Mouse (Mus musculus) kidney, embryonic 15.5 days (tissue): Measurements from ENCODE around the gene H3f3b. TPM values are rescaled to one million over a fixed set of nuclear protein-coding genes. Genes with fewer than 3 reads are reported as not detected.
"Not testable (repeated sequence)": the region's sequence is repeated elsewhere in the genome, so short reads cannot be mapped to it uniquely, and the experiment has no call there.

Experiments
- ATAC-seq: fragments of 200-750 bp; cut with Nextera tagmentation; replicated peaks from 2 replicates; pipeline ENCODE4 v1.8.0; 2017; ENCODE audit warnings: moderate TSS enrichment; ENCODE audit not compliant: low FRiP score
- H3K27ac ChIP-seq: fragments of 300-500 bp; sonication (generic); 2 replicates; pipeline ENCODE4 v1.5.1; 2015; ENCODE audit warnings: mild to moderate bottlenecking, inconsistent platforms
- H3K27me3 ChIP-seq: fragments of 300-500 bp; sonication (generic); 2 replicates; pipeline ENCODE4 v1.6.1; 2015; ENCODE audit warnings: inconsistent platforms
- H3K36me3 ChIP-seq: fragments of 300-500 bp; sonication (generic); 2 replicates; pipeline ENCODE4 v1.6.1; 2015; ENCODE audit warnings: inconsistent platforms
- H3K4me1 ChIP-seq: fragments of 300-500 bp; sonication (generic); 2 replicates; pipeline ENCODE4 v1.6.1; 2015; ENCODE audit warnings: inconsistent platforms
- H3K4me2 ChIP-seq: fragments of 300-500 bp; sonication (generic); 2 replicates; pipeline ENCODE4 v1.6.1; 2015; ENCODE audit warnings: moderate library complexity, mild to moderate bottlenecking, inconsistent platforms
- H3K4me3 ChIP-seq: fragments of 300-500 bp; sonication (generic); replicated peaks from 2 replicates; pipeline ENCODE4 v1.5.1; 2015; ENCODE audit warnings: mild to moderate bottlenecking, inconsistent platforms
- H3K9ac ChIP-seq: fragments of 300-500 bp; sonication (generic); 2 replicates; pipeline ENCODE4 v1.6.1; 2015; ENCODE audit warnings: mild to moderate bottlenecking, inconsistent platforms
- H3K9me3 ChIP-seq: fragments of 300-500 bp; sonication (generic); replicated peaks from 2 replicates; pipeline ENCODE4 v1.6.1; 2016; ENCODE audit warnings: inconsistent platforms
- WGBS: fragments of 180-500 bp; shearing (Covaris S2); methylation state at CpG from one replicate; pipeline ENCODE4 v1.1.7; 2015; ENCODE audit warnings: mixed read lengths; 5-methylcytosine and 5-hydroxymethylcytosine counted together
- polyA plus RNA-seq: library from polyadenylated mRNA; unstranded; fragments of >200 nt; fragmentation: Nextera tagmentation; extraction: Ambion mirVana; gene quantifications from 2 replicates; pipeline ENCODE4 v1.2.1, GENCODE M21; 2015

The H3f3b gene
- polyA plus RNA-seq, 1 experiment from 2014 or later: 1,673 TPM

GRCm38 (mm10) chr11:116025056-116025845, 2.5 kb downstream of the H3f3b start:
- no peak for ATAC-seq
- 90% methylated on average over 3 of the region's 3 CpGs for WGBS

GRCm38 (mm10) chr11:116024356-116024808, 3.4 kb downstream of the H3f3b start:
- H3K36me3 ChIP-seq: peaks cover 15% of the 10 kb centered on the region
- under 1% methylated on average over 37 of the region's 37 CpGs for WGBS
- H3K27ac ChIP-seq: peak overlapping the region; percentile 100
- H3K4me1 ChIP-seq: peaks cover 11% of the 10 kb centered on the region
- peak; percentile 95 for ATAC-seq
- H3K9me3 ChIP-seq: no peaks in the 10 kb centered on the region
- H3K9ac ChIP-seq: peak overlapping the region; percentile 100
- no peaks in the 10 kb centered on the region for H3K27me3 ChIP-seq
- H3K4me3 ChIP-seq: peak overlapping the region; percentile 97
- H3K4me2 ChIP-seq: peak overlapping the region; percentile 53

More at GRCm38 (mm10) chr11:116025056-116025845, 2.5 kb downstream of the H3f3b start:
- H3K36me3 ChIP-seq: peaks cover 15% of the 10 kb centered on the region
- H3K27ac ChIP-seq: peak overlapping the region; percentile 63; the same call in 1 of the 2 replicates
- H3K27me3 ChIP-seq: no peaks in the 10 kb centered on the region
- no peak overlapping the region for H3K4me2 ChIP-seq
- H3K4me1 ChIP-seq: peaks cover 15% of the 10 kb centered on the region
- H3K4me3 ChIP-seq: no peak overlapping the region
- H3K9ac ChIP-seq: no peak overlapping the region
- no peaks in the 10 kb centered on the region for H3K9me3 ChIP-seq

- peak overlapping the region; percentile 100 for H3K9ac ChIP-seq
- H3K27me3 ChIP-seq: no peaks in the 10 kb centered on the region
- peak; percentile 65 for ATAC-seq
- H3K4me1 ChIP-seq: peaks cover 9% of the 10 kb centered on the region; the same call in 1 of the 2 replicates
- peak overlapping the region; percentile 100 for H3K27ac ChIP-seq
- WGBS: under 1% methylated on average over 53 of the region's 57 CpGs
- peak overlapping the region; percentile 97 for H3K4me3 ChIP-seq
- peak overlapping the region; percentile 53 for H3K4me2 ChIP-seq
- no peaks in the 10 kb centered on the region for H3K9me3 ChIP-seq
- peaks cover 15% of the 10 kb centered on the region for H3K36me3 ChIP-seq
Observed at GRCm38 (mm10) chr11:116023771-116024355, 3.9 kb downstream of the H3f3b start.

GRCm38 (mm10) chr11:116023074-116023770, 4.5 kb downstream of the H3f3b start:
- Histone ChIP-seq H3K4me2 (peak overlapping the region; percentile 53), H3K9ac (peak overlapping the region; percentile 100), H3K4me3 (peak overlapping the region; percentile 97), H3K36me3 (peaks cover 15% of the 10 kb centered on the region), H3K27ac (peak overlapping the region; percentile 100)
- ATAC-seq, H3K4me1 ChIP-seq, H3K27me3 ChIP-seq, H3K9me3 ChIP-seq: not testable (repeated sequence)
- 4% methylated on average over 18 of the region's 18 CpGs for WGBS

GRCm38 (mm10) chr11:116022256-116022780, 5.4 kb downstream of the H3f3b start:
- H3K36me3 ChIP-seq: peaks cover 15% of the 10 kb centered on the region
- 0 out of 2 replicates have a peak overlapping the region, but pooled peaks have one; percentile 3 for H3K9ac ChIP-seq
- H3K9me3 ChIP-seq: no peaks in the 10 kb centered on the region
- peak overlapping the region; percentile 97 for H3K4me3 ChIP-seq
- no peak for ATAC-seq
- no peaks in the 10 kb centered on the region for H3K27me3 ChIP-seq
- WGBS: 58% methylated on average over 4 of the region's 4 CpGs
- H3K4me1 ChIP-seq: peaks cover 9% of the 10 kb centered on the region; the same call in 1 of the 2 replicates
- no peak overlapping the region for H3K27ac ChIP-seq
- peak overlapping the region; percentile 53 for H3K4me2 ChIP-seq

GRCm38 (mm10) chr11:116021328-116022220, 6.2 kb downstream of the H3f3b start:
- peak overlapping the region; percentile 97 for H3K4me3 ChIP-seq
- no peaks in the 10 kb centered on the region for H3K27me3 ChIP-seq
- H3K4me1 ChIP-seq: peaks cover 9% of the 10 kb centered on the region; the same call in 1 of the 2 replicates
- H3K27ac ChIP-seq: peak overlapping the region; percentile 11; the same call in 1 of the 2 replicates
- H3K9ac ChIP-seq: no peak overlapping the region
- 80% methylated on average over 6 of the region's 6 CpGs for WGBS
- peak overlapping the region; percentile 53 for H3K4me2 ChIP-seq
- peaks cover 15% of the 10 kb centered on the region for H3K36me3 ChIP-seq
- no peaks in the 10 kb centered on the region for H3K9me3 ChIP-seq
- ATAC-seq: no peak

GRCm38 (mm10) chr11:116020519-116020922, 7.2 kb downstream of the H3f3b start:
- 50% methylated on average over 1 of the region's 1 CpGs for whole genome bisulfite sequencing
- Histone ChIP-seq H3K9me3 (no peaks in the 10 kb centered on the region), H3K27me3 (no peaks in the 10 kb centered on the region), H3K9ac (no peak overlapping the region), H3K4me1 (peaks cover 9% of the 10 kb centered on the region; the same call in 1 of the 2 replicates), H3K27ac (peak overlapping the region; percentile 45), H3K4me3 (no peak overlapping the region), H3K36me3 (peaks cover 15% of the 10 kb centered on the region), H3K4me2 (no peak overlapping the region)
- ATAC-seq: no peak

GRCm38 (mm10) chr11:116019976-116020411, 7.8 kb downstream of the H3f3b start:
- H3K9ac ChIP-seq: no peak overlapping the region
- ATAC-seq: no peak
- H3K4me1 ChIP-seq: peaks cover 9% of the 10 kb centered on the region; the same call in 1 of the 2 replicates
- H3K27me3 ChIP-seq: no peaks in the 10 kb centered on the region
- WGBS: 77% methylated on average over 2 of the region's 2 CpGs
- H3K4me3 ChIP-seq: no peak overlapping the region
- H3K27ac ChIP-seq: peak overlapping the region; percentile 45
- peaks cover 15% of the 10 kb centered on the region for H3K36me3 ChIP-seq
- no peaks in the 10 kb centered on the region for H3K9me3 ChIP-seq
- no peak overlapping the region for H3K4me2 ChIP-seq

- no peak overlapping the region for H3K9ac ChIP-seq
- no peak overlapping the region for H3K4me3 ChIP-seq
- H3K9me3 ChIP-seq: no peaks in the 10 kb centered on the region
- ATAC-seq: no peak
- no peaks in the 10 kb centered on the region for H3K27me3 ChIP-seq
- H3K36me3 ChIP-seq: peaks cover 15% of the 10 kb centered on the region
- peak overlapping the region; percentile 10; the same call in 1 of the 2 replicates for H3K27ac ChIP-seq
- no peak overlapping the region for H3K4me2 ChIP-seq
- peaks cover 9% of the 10 kb centered on the region; the same call in 1 of the 2 replicates for H3K4me1 ChIP-seq
- WGBS: 30% methylated on average over 1 of the region's 1 CpGs
Observed at GRCm38 (mm10) chr11:116019360-116019791, 8.4 kb downstream of the H3f3b start.

GRCm38 (mm10) chr11:116018867-116019266, 8.9 kb downstream of the H3f3b start:
- H3K9ac ChIP-seq, ATAC-seq, H3K4me3 ChIP-seq, H3K27me3 ChIP-seq, H3K9me3 ChIP-seq, H3K4me1 ChIP-seq, H3K27ac ChIP-seq, H3K4me2 ChIP-seq: not testable (repeated sequence)
- WGBS: 85% methylated on average over 4 of the region's 4 CpGs
- peaks cover 15% of the 10 kb centered on the region for H3K36me3 ChIP-seq
